Mouse (Mus musculus) T-cell, adult 66 days (primary cell): ENCODE data around the gene Ubash3a. TPM values are rescaled to one million over a fixed set of nuclear protein-coding genes. Genes with fewer than 3 reads are reported as not detected.

Source experiments
- total RNA-seq, 2 experiments: library from RNA; stranded (reverse); gene quantifications; 3 replicates in 1 of 2; 4 replicates in 1 of 2; pipeline ENCODE4 v1.2.4; 2023

Ubash3a gene
- 100 to 1,000 TPM in 1 of 2 experiments, 10 to 100 TPM in 1; 97.2 to 107 TPM for total RNA-seq

DNA sequence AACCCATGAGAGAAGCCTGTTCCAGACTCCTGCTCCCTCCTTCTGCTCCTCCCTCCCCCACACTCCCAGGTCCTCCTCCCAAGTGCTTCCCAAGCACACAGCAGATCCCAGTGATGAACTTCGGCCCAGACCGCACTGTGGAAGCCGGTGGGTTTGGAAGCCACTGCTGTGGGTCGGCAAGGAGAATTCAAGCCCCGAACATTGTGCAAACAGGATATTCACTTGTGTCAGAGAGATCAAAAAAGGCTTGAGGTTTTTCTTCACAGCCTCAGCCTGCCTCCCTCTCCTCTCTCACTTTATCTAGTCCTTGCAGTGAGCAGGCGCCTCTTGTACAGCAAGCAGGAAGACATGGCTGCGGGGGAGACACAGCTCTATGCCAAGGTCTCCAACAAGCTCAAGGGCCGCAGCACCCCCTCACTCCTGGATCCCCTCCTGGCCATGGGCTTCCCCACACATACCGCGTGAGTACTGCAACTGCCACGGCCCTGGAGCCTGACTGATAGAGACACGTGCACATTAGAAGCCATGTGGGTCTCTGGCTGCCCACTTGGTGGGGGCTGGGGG, at the start of gene Ubash3a:
Gene Ubash3a (plus strand): TSS at position 103 of the 564 bp plus-strand sequence.

DNA sequence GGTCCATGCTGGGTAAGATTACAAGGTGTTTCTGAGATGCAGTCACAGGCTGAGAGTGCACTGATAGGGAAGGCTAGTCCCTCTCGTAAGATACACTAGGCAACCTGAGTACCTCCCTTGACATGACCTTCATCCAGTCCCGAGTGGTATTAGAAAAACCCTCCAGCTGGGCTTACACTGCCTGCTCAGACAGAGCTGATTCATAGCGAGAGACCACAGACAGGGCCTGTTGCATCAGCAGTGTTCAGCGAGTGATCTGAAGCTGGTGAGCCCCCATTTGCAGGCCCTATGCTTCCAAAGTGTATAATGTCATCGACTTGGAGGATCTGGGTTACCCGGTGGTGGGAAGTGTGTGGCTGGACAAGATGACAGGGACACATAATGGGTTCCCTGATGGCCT, 42.5 kb upstream of the Ubash3a start, which contains the start of gene Tff1:
Gene Tff1 (minus strand): TSS at position 151 of the 400 bp plus-strand sequence.

DNA sequence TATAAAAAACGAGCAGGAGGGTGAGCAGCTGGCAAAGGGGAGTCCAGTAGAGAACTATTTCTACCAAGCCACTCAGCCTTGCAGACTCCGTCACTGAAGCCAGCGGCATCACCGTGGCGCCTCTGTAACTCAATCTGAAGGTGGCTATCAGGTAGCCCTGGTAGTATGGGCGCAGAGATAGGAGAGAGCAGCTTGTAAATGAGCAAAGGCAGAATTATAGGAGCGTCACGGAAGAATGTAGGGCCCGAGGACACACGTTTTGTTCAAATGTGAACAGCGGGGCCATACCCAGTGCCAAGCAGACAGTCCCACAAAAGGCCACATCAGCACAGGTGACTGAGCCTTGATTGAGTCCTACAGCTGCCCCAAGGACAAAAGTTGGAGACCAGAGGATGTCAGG, 8.8 kb upstream of the Ubash3a start, which contains the start of gene Tmprss3:
Gene Tmprss3 (minus strand): TSS at position 101 of the 400 bp plus-strand sequence.

GRCm38 (mm10) chr17:31276922-31277918, 69.5 kb downstream of the Ubash3a start, which contains the start of gene Rsph1:
Gene Rsph1 (minus strand): TSS chr17:31277383.

GRCm38 (mm10) chr17:31286492-31286891, 78.8 kb downstream of the Ubash3a start, which contains the start of gene Slc37a1:
Gene Slc37a1 (plus strand): TSS chr17:31286792.

Other genes with a start within 250 kb of the Ubash3a start
- gene Abcg1, start 150.2 kb upstream of the Ubash3a start, total RNA-seq = 100 to 1,000 TPM in 1 of 2 experiments, 10 to 100 TPM in 1; 92.6 to 116 TPM
- gene Tff3, start 78.2 kb upstream of the Ubash3a start, total RNA-seq = not detected
- gene Tff2, start 63.6 kb upstream of the Ubash3a start, total RNA-seq = not detected
- not detected for gene Tff1, start 42.6 kb upstream of the Ubash3a start, total RNA-seq
- under 1 TPM; 0.24 to 0.41 TPM for gene Tmprss3, start 8.9 kb upstream of the Ubash3a start, total RNA-seq
- gene Rsph1, start 69.5 kb downstream of the Ubash3a start, total RNA-seq = under 1 TPM in 1 of 2 experiments, not detected in 1; 0.73 TPM
- 100 to 1,000 TPM in 1 of 2 experiments, 10 to 100 TPM in 1; 93.7 to 101 TPM for gene Slc37a1, start 78.9 kb downstream of the Ubash3a start, total RNA-seq
- 1 to 10 TPM in 1 of 2 experiments, under 1 TPM in 1; 0.96 to 1.2 TPM for gene Pde9a, start 178.3 kb downstream of the Ubash3a start, total RNA-seq